Mouse (Mus musculus) heart, adult 8-10 months (tissue): ENCODE data around the gene Efna1. TPM values are rescaled to one million over a fixed set of nuclear protein-coding genes. Genes with fewer than 3 reads are reported as not detected.

ENCODE experiments used
- DNase-seq: peaks from one replicate; pipeline ENCODE4 v3.0.0; 2022; ENCODE audit warnings: low spot score
- total RNA-seq, 4 experiments: library from RNA; stranded (reverse); gene quantifications; 2 replicates each; pipeline ENCODE4 v1.2.4; 2022

Gene Efna1
- total RNA-seq, 4 experiments from 2014 or later = 28.2 to 36.1 (median 32.6) TPM

DNA sequence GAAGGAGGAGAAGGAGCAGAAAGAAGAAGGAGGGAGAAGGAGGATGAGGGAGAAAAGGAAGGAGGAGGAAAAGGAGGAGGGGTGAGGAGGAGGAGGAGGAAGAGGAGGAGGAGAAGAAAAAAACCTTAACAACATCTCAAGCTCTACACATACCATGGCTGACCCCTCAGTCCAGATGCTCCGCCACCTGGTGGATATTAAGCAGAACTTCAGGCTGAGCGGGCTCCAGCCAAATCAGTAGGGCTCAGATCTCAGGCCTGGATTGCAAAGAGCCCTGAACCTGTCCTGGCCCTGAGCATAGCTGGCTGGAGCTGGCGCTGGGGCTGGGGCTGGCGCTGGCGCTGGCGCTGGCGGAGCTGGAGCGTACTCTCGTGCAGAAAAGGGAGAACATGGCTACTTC lies 27.1 kb upstream of the Efna1 start:
- DNase-seq = peak; percentile 73

DNA sequence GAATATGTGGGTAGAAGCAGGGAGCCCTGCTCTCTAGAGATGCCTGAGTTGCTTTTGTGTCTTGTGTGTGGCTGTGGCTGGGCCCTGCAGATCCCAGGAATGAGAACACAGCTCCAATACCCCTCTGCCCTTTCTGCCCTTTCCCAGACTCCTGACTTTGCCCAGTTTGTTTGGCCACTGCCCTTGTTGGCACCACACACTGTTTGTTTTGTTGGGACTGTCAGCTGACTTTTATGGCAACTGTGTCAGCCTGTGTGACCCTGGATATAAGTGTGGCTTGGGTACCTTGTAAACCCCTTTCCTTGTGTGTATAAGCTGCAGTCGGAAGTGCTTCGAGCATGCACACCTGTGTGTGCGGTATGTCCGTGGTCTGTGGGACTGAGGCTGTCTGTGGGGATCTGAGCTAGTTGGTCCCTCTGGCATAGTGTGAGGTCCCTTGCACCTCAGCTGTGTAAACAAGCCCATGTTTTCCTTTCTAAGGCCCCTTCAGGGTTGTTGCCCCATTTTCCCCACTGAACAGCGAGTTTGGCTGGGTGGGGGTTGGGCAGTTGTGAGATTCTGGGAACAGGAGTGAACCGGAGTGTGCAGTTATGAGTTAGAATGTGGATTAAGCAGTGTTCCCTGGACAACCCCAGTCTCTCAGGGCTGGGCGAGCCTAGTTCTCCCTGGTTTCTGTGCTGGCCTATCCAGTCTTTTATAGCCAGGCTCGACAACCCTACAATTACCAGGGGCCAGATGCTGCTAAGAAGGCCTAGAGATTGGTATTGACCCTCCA lies 24.8 kb upstream of the Efna1 start:
- DNase-seq = no peak

DNA sequence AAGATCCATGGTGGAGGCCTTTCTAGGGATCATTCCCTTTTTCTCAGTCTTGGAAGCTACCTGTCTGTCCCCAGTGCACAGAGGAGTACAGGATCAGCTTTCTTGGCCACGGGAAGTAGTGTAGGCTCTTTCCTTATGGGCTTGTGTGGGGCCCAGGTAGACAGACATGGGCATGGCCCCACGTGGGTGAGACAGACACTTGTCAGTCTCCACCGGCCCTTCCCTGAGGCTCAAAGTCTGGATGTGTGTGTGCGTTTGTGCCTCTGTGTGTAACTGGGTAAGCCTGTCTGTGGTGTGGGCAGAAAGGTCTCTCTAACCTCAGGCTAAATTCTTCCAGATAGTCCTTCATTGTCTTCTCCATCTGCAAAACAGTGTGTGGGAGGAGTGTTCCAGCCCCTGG lies 24.2 kb upstream of the Efna1 start:
- DNase-seq = no peak

DNA sequence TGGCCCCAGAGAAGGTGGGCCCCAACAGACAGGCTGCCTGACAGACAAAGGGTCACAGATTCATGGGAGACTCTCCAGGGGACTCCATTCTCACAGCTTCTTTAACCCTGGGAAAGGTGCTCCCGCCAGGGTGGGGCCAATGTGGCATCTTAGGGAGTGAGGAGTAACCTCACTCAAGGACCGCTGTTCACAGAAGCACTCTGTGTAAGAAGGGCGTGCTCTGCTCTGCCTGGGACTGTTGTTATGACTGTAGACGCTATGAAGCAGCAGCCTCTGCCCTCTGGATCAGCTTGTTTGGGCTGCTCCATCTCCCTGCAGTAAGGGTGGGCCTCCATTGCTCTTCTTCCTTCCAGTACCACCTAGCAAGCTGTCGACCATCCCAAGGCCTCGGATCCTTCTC lies 23.5 kb upstream of the Efna1 start:
- DNase-seq = no peak

DNA sequence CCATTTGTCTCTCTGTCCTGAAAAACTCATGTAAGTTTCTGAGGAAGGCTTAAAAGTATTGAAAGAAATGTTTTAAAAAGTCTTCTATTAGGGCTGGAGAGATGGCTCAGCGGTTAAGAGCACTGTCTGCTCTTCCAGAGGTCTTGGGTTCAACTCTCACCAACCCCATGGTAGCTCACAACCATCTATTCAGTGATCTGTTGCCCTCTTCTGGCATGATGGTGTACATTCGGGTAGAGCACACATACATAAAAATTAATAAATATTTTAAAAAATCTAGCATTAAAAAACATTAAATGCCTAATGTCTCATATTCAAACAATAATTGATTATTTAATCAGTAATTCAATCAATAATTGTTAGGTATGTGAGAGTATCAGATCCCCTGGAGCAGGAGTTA lies 19.6 kb upstream of the Efna1 start:
- DNase-seq = no peak

DNA sequence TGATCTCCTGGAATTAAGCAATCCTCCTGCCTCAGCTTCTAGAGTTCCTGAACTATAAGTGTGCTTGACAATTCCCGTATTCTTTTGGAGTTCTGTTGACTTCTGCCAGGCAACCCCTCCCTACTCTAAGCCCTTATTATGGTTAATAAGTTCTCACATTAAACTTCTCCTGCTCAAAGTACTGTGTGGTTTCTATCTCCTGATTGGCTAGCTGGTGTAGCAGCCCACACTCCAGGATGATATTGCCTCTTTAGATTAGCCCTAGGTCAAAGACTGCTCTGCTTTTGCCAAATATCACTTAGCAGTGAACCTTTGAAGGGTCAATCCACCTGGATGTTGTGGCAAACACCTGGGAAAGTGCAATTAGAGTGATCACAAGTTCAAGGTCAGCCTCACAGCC lies 19.1 kb upstream of the Efna1 start:
- no peak for DNase-seq

DNA sequence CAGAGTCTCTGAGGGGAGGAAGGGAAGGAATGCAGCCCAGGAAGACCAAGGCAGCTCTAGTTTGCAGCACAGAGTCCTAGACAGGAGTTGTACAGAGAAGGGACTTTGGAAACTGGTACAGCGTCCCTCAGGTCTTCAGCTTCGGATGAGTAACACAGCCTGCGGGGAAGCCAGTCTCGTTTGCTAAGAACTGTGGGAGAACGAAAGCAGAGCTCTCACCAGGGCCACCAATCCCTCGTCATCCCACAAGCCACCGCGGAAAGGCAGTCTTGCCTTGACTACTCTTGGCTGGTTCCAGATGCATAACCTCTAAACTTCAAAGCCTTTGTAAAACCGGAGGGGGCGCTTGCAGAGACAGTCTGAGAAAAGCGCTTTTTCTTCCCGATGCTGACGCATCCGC lies 18.6 kb upstream of the Efna1 start:
- DNase-seq = no peak

DNA sequence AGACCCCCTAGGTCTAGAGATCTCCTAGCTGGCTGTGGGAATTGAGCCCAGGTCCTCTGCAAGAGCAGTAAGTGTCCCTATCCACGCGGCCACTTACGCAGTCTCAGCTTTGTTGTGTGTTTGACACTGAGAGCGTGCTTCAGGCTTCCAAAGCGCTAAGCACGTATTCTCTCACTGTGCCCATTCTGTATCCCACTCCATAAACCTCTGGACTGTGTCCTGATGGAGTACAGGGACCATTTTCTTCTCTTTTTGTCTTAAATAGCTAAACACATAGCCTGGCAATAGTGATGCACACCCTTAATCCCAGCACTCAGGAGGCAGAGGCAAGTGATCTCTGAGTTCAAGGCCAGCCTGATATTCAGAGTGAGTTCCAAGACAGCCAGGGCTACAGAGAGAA lies 18.0 kb upstream of the Efna1 start:
- DNase-seq = no peak

DNA sequence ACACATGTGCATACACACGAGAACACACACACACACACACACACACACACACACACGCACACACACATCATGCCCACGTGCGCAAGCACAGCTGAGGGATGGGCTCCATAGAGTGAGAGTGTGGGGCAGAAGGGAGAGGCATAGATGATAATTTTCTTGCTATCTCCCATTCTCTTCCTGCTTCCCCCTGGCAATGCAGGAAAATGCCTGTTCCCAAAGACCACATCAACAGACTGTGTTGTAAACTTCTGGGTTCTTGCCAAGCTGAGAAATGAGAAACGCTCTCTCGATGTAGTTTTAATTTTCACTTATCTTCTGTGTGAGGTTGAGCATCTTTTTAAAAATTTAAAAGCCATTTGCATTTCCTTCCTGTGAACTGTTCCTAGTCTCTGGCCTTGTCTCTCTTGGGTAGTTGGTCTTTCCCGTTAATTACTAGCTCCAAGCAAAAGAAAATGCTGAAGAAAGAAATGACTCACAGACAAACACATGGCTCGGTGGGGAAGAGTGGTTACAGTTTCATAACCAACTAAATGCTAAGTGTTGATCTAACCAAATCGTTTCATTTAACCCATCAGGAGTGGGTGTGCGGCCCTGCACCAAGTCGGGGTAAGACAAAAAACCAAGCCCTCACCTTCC lies 15.9 kb upstream of the Efna1 start:
- no peak for DNase-seq

DNA sequence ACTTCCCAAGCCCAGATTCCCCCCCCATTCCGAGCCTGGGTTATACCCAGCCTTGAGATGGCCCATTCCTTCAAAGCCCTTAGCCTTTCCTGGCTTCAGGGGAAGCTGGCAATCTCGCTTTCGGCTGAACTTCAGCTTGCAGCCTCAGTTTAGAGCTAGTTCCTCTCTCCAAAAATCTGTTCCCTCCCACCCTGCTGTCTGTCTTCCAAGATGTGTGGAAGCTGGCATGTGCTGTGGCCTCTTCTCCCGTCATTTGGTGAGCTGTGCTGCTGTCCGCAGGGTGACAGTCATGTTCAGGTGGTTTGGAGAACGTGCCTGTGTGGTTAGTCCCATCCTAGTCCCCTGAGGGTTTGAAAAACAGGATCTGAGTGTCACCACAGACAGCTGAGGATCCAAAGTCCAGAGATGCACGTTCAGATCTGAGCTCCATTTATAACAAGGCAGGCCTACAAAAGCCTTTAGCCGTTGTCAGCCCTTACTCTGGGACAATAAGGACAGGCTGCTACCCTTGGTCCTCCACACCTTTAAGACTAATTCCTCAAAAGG lies 14.8 kb upstream of the Efna1 start:
- no peak for DNase-seq

DNA sequence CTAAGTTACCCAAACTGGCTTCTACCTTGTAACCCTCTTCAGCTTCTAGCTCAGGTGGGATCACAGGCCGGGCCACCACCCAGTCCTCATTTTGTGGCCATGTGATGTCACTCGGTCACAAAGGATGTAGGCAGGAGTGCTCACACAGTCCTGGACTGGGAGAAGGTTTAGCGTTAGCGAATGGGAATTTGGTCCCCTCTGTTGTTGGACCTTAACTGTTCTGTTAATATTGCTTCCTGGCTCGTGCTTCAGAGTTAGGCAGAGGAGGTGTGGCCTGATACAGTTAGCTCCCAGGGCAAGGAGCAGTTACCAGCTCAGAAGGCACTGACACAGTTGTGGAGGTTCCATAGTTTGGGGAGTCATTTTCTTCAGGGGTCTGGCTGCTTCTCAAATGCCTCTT lies 13.3 kb upstream of the Efna1 start:
- no peak for DNase-seq

DNA sequence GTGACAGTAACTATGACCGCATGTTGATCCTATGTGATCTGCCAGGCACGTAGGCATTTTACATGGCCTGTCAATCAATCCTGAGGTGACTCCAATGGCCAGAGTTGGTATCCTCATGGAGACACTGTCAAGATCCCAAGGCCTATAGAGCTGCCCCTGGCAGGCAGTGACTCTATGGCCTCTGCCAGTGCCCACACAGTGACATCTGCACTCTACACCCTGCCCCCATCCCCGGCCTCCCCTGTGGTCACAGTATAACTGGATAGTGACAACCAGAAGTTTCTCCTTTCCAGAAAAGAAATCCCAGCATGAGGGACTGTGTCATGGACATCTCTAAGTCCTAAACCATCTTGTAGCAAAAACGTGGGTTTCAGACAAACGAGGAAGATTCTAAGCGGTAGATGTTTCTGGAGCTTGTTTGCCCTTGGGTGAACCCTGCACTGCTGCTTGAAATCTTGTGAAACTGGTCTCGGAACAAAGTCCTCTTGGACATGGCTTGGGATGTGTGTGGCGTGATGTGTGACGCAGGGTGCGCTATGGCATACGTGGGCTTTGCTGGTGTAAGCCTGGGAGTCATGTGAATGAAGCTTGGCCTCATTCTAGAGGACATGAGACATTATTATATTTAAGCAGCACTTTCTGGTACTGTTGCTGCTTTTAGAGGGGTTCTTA lies 12.4 kb upstream of the Efna1 start:
- no peak for DNase-seq

DNA sequence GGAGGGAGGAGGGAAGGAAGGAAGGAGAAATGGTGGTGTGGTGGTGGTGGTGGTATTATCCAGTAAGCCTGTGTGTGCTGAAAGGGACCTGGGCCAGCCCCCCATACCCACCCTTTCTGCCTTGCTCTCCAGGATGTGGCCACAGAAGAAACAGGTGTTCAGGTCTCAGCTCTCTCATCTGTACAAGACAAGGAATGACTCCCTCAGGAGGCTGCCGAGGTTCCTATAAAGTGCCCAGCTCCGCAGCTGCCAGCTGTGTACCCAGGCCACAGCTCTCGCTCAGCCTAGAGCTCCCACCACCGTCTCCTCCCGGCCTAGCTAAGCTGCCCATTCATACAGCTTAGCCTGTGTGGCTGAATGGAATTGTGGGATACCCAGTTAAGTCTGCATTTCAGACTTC lies 11.4 kb upstream of the Efna1 start:
- no peak for DNase-seq

DNA sequence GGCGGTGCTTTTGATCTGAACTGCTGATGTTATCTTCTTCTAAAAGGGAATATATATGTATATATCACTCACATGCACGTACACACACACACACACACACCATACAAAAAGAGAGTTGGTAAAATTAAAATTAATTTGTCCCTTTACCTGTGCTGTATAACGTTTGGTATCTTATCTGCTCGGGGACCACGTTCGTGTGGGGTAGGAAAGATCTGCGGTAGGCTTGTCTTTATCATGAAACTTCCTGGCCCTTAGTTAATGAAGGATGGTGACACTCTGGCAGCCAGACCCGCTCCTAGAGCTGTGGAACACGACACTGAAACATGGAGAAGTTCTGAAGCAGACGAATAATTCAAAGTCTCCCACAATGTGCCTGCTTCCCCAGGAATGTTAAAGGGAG lies 10.9 kb upstream of the Efna1 start:
- DNase-seq = no peak

DNA sequence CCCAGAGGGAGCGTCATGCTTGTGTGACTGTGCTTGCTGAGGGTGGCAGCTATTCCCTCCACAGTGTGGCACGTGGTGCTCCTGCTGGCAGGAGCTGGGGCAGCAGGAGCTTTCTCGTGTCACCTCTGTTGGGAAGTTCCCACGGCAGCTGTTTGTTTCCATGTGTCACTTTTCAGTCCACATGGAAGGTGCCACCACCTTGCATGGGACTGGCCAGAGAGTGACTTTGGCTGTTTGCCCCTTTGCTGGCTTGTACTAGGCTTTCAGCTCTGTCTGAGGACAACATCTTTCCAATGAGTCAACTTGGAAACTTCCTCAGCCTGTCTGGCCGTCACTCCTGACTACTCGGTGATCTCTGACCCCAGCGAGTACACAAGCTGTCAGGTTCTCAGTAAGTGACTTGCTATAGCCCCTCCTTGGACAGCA lies 7.6 kb upstream of the Efna1 start:
- DNase-seq = no peak

DNA sequence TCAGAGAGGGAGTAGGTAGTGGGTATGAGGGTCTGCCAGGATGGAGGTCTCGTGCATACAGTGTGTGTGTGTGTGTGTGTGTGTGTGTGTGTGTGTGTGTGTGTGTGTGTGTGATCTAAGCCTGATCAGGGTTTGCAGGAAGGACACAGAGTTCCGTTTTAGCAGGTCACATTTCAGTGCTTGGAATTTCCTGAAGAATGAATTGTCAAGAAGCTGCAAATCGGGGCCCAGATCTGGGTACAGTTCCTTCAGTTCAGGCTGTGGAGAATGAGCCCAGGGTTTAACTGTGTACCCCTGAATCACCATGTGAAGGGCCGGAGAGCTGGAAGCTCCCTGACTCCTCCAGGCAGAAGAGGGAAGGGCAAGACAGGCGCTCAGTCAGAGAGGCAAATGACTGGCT lies 6.3 kb upstream of the Efna1 start:
- DNase-seq = no peak

DNA sequence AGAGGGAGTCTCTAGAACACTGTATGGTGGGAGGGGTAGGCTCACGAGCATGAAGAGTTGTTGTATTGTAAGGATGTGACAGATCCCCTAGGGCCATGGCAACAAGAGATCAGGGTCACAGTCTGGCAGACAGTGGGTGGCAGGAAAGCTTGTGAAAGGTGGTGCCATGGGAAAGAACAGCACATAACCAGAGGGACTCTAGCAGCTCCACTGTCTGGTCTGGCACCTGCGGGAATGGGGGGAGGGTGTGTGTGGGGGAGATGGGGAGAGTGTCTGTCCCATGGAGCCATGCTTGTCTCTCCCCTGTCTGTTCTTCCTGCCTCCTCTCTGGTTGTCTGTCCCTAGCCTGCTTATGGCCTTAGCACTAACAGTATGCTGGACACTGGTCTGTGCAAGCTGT lies 4.6 kb upstream of the Efna1 start:
- DNase-seq = no peak

DNA sequence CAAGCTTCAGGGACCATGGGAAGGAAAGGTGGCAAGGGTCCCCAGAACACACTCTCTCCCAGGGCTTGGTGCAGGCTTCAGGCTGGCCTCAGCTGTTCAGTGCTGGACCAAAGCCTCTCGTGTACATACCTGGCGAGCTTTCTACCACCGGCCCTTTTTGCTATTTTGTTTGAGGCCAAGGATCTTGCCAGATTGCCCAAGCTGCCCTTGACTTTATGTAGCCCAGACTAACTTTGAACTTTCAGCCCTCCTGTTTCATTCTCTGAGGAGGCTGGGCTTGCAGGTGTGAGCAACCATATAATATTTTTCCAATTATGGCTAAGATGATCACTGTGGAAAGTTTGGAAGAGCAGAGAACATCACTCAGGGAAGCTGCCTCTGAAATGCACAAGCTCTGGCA lies 3.3 kb upstream of the Efna1 start:
- DNase-seq = no peak

DNA sequence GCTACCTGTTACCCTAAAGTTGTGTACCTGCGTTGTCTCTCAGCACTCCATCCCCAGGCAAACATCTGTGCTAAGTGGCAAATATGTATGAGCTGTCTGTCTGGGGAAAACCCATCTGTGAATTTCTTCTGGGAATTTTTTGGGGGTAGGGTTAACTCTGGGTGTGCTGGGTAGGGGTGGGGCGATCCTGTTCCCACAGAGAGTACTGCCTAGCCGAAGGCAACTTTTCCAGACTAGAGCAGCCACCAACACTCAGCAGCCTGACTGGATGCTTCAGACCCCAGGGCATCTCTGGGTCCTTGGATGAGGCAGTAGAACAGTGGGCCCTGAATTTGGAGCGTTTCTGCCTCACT lies 1.3 kb upstream of the Efna1 start:
- no peak for DNase-seq

DNA sequence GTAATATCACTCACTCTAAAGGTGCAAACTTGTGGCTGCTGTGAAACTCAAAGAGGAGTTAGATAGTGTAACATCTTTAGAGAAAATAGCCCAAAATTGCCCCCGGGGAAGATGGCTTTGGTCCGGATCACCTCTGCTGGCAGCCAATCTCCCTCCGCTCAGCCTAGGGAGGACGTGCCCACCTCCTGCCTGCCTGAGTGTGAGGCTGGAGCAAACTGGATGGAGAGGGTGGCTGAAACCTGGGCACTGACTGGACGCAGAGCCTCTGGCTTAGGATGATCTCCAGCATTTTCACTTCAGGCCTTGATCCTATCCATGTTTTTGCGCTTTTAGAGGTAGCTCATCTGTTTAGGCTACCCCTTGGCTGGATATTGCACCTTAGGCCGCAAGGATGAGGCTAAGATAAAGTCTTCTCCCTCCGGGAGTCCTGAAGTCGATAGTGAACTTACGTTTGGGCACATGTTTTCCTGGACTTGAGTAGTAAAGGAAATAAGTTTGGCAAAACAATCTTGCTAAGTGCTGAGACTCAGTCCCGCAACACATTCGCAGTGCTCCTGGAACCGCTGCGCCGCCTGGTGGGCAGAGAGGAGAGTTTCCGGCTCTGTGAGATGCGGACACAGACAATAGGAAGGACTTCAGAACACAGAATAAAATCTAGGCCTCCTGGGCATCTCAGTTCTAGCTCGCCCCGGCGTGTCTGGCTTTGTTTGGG lies 793 bp upstream of the Efna1 start:
- DNase-seq = peak; percentile 89

DNA sequence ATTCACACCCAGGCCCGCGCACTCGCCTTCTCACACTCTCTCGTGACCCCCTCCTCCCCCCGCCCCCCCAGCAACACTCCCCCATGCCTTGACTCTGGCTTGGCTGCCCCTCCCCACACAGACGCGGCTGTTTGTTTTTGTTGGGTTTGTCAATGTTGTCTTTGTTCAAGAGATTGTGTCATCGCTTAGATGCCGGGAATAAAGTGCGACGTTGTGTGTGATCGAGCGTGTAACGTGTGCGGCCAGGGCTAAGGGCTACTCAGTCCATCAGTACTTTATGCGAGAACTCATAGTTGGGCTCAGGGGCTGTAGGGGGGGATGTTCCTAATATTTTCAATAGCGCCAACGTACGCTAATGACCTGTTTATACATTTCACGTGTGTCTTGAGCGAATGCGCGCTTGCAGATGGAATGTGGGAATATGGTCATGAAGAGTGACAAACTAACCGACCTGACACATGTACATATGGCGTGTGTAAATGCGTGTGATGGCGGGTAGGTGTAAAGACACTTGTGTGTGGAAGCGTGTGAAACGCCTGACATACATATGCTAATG lies 814 bp downstream of the Efna1 start:
- no peak for DNase-seq
